Mouse (Mus musculus): ENCODE results near the gene Mpp2. TPM values are rescaled to one million over a fixed set of nuclear protein-coding genes. Genes with fewer than 3 reads are reported as not detected.

Mpp2 gene
- polyA plus RNA-seq, 1 experiment = 4.3 TPM

DNA sequence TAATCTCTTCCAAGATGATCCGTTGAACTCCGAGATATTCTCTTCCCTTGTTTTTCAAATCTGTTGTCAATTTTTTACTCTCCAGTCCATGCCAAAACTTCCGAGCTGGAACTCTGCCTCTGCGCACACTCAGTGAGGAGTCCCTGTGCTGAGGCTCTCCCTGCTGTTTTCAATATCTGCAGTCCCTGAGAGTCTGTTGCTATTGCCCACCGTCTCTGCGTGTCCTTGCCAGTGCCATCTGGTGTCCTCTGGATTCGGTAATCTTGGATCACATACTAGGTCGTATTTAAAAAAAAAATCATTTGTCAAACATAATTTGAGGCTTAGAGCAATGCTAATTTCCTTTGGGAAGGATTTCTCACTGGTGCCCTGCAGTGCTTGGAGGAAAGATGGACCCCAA is 53.4 kb downstream of the Mpp2 start:
- Histone ChIP-seq H3K79me2 (ENCODE audit: control insufficient read depth, insufficient read depth) (no peaks in the 10 kb centered on the region), H3K4me2 (ENCODE audit: low read depth) (no peak overlapping the region), H3ac (ENCODE audit: control insufficient read depth, insufficient read length) (no peak overlapping the region), H3K36me3 (ENCODE audit: control insufficient read depth, insufficient read depth) (no peaks in the 10 kb centered on the region), H3K27me3 (ENCODE audit: control insufficient read depth, insufficient read depth, insufficient read length) (peaks cover 57% of the 10 kb centered on the region), H3K4me3 (no peak overlapping the region)
- TF ChIP-seq TCF3 (IDR thresholded peaks at IDR 0.05; ENCODE audit: insufficient read length, low read depth) (no peak), USF1 (IDR thresholded peaks at IDR 0.05; ENCODE audit: low read depth) (no peak), POLR2AphosphoS2 (IDR thresholded peaks at IDR 0.05; ENCODE audit: insufficient read length, low read depth) (no peak), MYOD1 (IDR thresholded peaks at IDR 0.05; ENCODE audit: control insufficient read depth in 1 of 3, insufficient read length in 2 of 3, low read depth in 2 of 3) (no peak), TCF12 (IDR thresholded peaks at IDR 0.05; ENCODE audit: insufficient read depth, poor library complexity, severe bottlenecking) (no peak), REST (IDR thresholded peaks at IDR 0.05; ENCODE audit: insufficient read depth, insufficient read length) (no peak), MAX (IDR thresholded peaks at IDR 0.05; ENCODE audit: low read depth) (no peak), MYOG (IDR thresholded peaks at IDR 0.05; ENCODE audit: control insufficient read depth in 1 of 3, insufficient read depth in 1 of 3, insufficient read length in 2 of 3, low read depth in 2 of 3) (no peak), POLR2A (IDR thresholded peaks at IDR 0.05; ENCODE audit: insufficient read length, low read depth) (no peak), E2F4 (IDR thresholded peaks at IDR 0.05; ENCODE audit: insufficient read depth) (no peak), CEBPB (IDR thresholded peaks at IDR 0.05; ENCODE audit: insufficient read depth, poor library complexity, severe bottlenecking) (no peak), SRF (IDR thresholded peaks at IDR 0.05; ENCODE audit: control insufficient read depth, insufficient read length, low read depth) (no peak)

- H3K4me3 ChIP-seq = no peak overlapping the region
- H3K36me3 ChIP-seq (ENCODE audit: control insufficient read depth, insufficient read depth) = no peaks in the 10 kb centered on the region
- TF ChIP-seq MAX (IDR thresholded peaks at IDR 0.05; ENCODE audit: low read depth) (no peak), REST (IDR thresholded peaks at IDR 0.05; ENCODE audit: insufficient read depth, insufficient read length) (no peak), E2F4 (IDR thresholded peaks at IDR 0.05; ENCODE audit: insufficient read depth) (no peak), CEBPB (IDR thresholded peaks at IDR 0.05; ENCODE audit: insufficient read depth, poor library complexity, severe bottlenecking) (no peak), MYOD1 (IDR thresholded peaks at IDR 0.05; ENCODE audit: control insufficient read depth in 1 of 3, insufficient read length in 2 of 3, low read depth in 2 of 3) (no peak), TCF3 (IDR thresholded peaks at IDR 0.05; ENCODE audit: insufficient read length, low read depth) (no peak), USF1 (IDR thresholded peaks at IDR 0.05; ENCODE audit: low read depth) (no peak), SRF (IDR thresholded peaks at IDR 0.05; ENCODE audit: control insufficient read depth, insufficient read length, low read depth) (no peak), POLR2AphosphoS2 (IDR thresholded peaks at IDR 0.05; ENCODE audit: insufficient read length, low read depth) (no peak), MYOG (IDR thresholded peaks at IDR 0.05; ENCODE audit: control insufficient read depth in 1 of 3, insufficient read depth in 1 of 3, insufficient read length in 2 of 3, low read depth in 2 of 3) (no peak), TCF12 (IDR thresholded peaks at IDR 0.05; ENCODE audit: insufficient read depth, poor library complexity, severe bottlenecking) (no peak), POLR2A (IDR thresholded peaks at IDR 0.05; ENCODE audit: insufficient read length, low read depth) (no peak)
- H3K79me2 ChIP-seq (ENCODE audit: control insufficient read depth, insufficient read depth) = no peaks in the 10 kb centered on the region
- H3K4me2 ChIP-seq (ENCODE audit: low read depth) = no peak overlapping the region
- no peak overlapping the region for H3ac ChIP-seq (ENCODE audit: control insufficient read depth, insufficient read length)
- H3K27me3 ChIP-seq (ENCODE audit: control insufficient read depth, insufficient read depth, insufficient read length) = peaks cover 57% of the 10 kb centered on the region
Measured at GRCm38 (mm10) chr11:102033055-102033591, 55.2 kb downstream of the Mpp2 start.

DNA sequence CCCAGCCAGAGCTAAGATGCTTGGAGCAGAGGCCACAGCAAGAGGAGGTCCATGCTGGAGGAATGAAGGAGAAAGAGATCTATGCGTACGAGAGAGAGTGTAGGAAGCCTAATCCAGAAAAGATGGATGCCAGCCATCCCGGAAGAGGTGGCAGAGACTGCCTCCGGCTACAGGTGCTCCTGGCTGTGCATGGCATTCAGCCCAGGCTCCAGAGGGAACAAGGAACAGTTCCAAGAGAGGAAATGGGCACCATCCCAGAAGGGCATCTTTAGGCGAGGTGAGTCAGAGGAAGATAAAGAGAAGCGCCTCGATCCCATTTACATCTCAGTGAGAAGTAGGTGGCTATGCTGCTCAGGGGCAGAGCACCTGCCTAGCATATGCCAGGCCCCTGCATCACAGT is 57.2 kb downstream of the Mpp2 start:
- TF ChIP-seq CEBPB (IDR thresholded peaks at IDR 0.05; ENCODE audit: insufficient read depth, poor library complexity, severe bottlenecking) = no peak
- no peak for TF ChIP-seq TCF3 (IDR thresholded peaks at IDR 0.05; ENCODE audit: insufficient read length, low read depth)
- no peak for TF ChIP-seq REST (IDR thresholded peaks at IDR 0.05; ENCODE audit: insufficient read depth, insufficient read length)
- no peak for TF ChIP-seq POLR2A (IDR thresholded peaks at IDR 0.05; ENCODE audit: insufficient read length, low read depth)
- TF ChIP-seq MYOG (IDR thresholded peaks at IDR 0.05; ENCODE audit: control insufficient read depth in 1 of 3, insufficient read depth in 1 of 3, insufficient read length in 2 of 3, low read depth in 2 of 3) = no peak
- no peak for TF ChIP-seq POLR2AphosphoS2 (IDR thresholded peaks at IDR 0.05; ENCODE audit: insufficient read length, low read depth)
- TF ChIP-seq USF1 (IDR thresholded peaks at IDR 0.05; ENCODE audit: low read depth) = no peak
- no peak for TF ChIP-seq MAX (IDR thresholded peaks at IDR 0.05; ENCODE audit: low read depth)
- no peak for TF ChIP-seq TCF12 (IDR thresholded peaks at IDR 0.05; ENCODE audit: insufficient read depth, poor library complexity, severe bottlenecking)
- TF ChIP-seq SRF (IDR thresholded peaks at IDR 0.05; ENCODE audit: control insufficient read depth, insufficient read length, low read depth) = no peak
- no peak for TF ChIP-seq E2F4 (IDR thresholded peaks at IDR 0.05; ENCODE audit: insufficient read depth)
- TF ChIP-seq MYOD1 (IDR thresholded peaks at IDR 0.05; ENCODE audit: control insufficient read depth in 1 of 3, insufficient read length in 2 of 3, low read depth in 2 of 3) = no peak
- Histone ChIP-seq H3K79me2 (ENCODE audit: control insufficient read depth, insufficient read depth) (no peaks in the 10 kb centered on the region), H3ac (ENCODE audit: control insufficient read depth, insufficient read length) (no peak overlapping the region), H3K27me3 (ENCODE audit: control insufficient read depth, insufficient read depth, insufficient read length) (peaks cover 37% of the 10 kb centered on the region), H3K4me3 (no peak overlapping the region), H3K4me2 (ENCODE audit: low read depth) (no peak overlapping the region), H3K36me3 (ENCODE audit: control insufficient read depth, insufficient read depth) (no peaks in the 10 kb centered on the region)

GRCm38 (mm10) chr11:102029966-102030365 is 58.3 kb downstream of the Mpp2 start:
- Histone ChIP-seq H3K4me2 (ENCODE audit: low read depth) (no peak overlapping the region), H3ac (ENCODE audit: control insufficient read depth, insufficient read length) (no peak overlapping the region), H3K4me3 (no peak overlapping the region), H3K36me3 (ENCODE audit: control insufficient read depth, insufficient read depth) (no peaks in the 10 kb centered on the region), H3K27me3 (ENCODE audit: control insufficient read depth, insufficient read depth, insufficient read length) (peaks cover 35% of the 10 kb centered on the region), H3K79me2 (ENCODE audit: control insufficient read depth, insufficient read depth) (no peaks in the 10 kb centered on the region)
- no peak for TF ChIP-seq TCF12 (IDR thresholded peaks at IDR 0.05; ENCODE audit: insufficient read depth, poor library complexity, severe bottlenecking)

DNA sequence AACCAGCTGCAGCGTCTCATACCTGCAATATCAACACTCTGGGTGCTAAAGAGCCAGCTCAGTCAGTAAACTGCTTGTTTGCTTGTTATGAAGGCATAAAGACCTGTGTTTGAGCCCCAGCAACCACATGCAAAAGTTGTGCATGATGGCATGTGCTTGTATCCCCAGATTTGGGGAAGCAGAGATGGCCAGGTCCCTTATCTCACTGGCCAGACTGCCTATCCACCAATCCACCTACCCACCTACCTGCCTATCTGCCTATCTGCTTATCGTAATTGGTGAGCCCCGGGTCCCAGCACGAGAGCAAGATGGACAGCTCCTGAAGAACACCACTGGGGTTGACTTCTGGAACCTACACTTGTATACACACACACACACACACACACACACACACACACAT is 59.0 kb downstream of the Mpp2 start:
- H3K4me2 ChIP-seq (ENCODE audit: low read depth) = no peak overlapping the region
- H3ac ChIP-seq (ENCODE audit: control insufficient read depth, insufficient read length) = no peak overlapping the region
- no peak for TF ChIP-seq MYOG (IDR thresholded peaks at IDR 0.05; ENCODE audit: control insufficient read depth in 1 of 3, insufficient read depth in 1 of 3, insufficient read length in 2 of 3, low read depth in 2 of 3)
- TF ChIP-seq TCF3 (IDR thresholded peaks at IDR 0.05; ENCODE audit: insufficient read length, low read depth) = no peak
- no peak for TF ChIP-seq USF1 (IDR thresholded peaks at IDR 0.05; ENCODE audit: low read depth)
- no peak for TF ChIP-seq SRF (IDR thresholded peaks at IDR 0.05; ENCODE audit: control insufficient read depth, insufficient read length, low read depth)
- no peak for TF ChIP-seq MAX (IDR thresholded peaks at IDR 0.05; ENCODE audit: low read depth)
- TF ChIP-seq REST (IDR thresholded peaks at IDR 0.05; ENCODE audit: insufficient read depth, insufficient read length) = no peak
- no peak for TF ChIP-seq POLR2AphosphoS2 (IDR thresholded peaks at IDR 0.05; ENCODE audit: insufficient read length, low read depth)
- no peak for TF ChIP-seq TCF12 (IDR thresholded peaks at IDR 0.05; ENCODE audit: insufficient read depth, poor library complexity, severe bottlenecking)
- no peak for TF ChIP-seq CEBPB (IDR thresholded peaks at IDR 0.05; ENCODE audit: insufficient read depth, poor library complexity, severe bottlenecking)
- no peak for TF ChIP-seq E2F4 (IDR thresholded peaks at IDR 0.05; ENCODE audit: insufficient read depth)
- no peak for TF ChIP-seq POLR2A (IDR thresholded peaks at IDR 0.05; ENCODE audit: insufficient read length, low read depth)
- no peak for TF ChIP-seq MYOD1 (IDR thresholded peaks at IDR 0.05; ENCODE audit: control insufficient read depth in 1 of 3, insufficient read length in 2 of 3, low read depth in 2 of 3)
- H3K79me2 ChIP-seq (ENCODE audit: control insufficient read depth, insufficient read depth) = no peaks in the 10 kb centered on the region
- H3K4me3 ChIP-seq = no peak overlapping the region
- peaks cover 32% of the 10 kb centered on the region for H3K27me3 ChIP-seq (ENCODE audit: control insufficient read depth, insufficient read depth, insufficient read length)
- no peaks in the 10 kb centered on the region for H3K36me3 ChIP-seq (ENCODE audit: control insufficient read depth, insufficient read depth)
